Mouse (Mus musculus) brain, embryonic 14.5 days (tissue): ENCODE results near the gene Aamp.

Experiments
- CTCF ChIP-seq: fragments of 200-500 bp; IDR thresholded peaks from 2 replicates; pipeline ENCODE4 v1.5.1; 2012; ENCODE audit warnings: inconsistent platforms, mild to moderate bottlenecking, moderate library complexity, borderline replicate concordance; ENCODE audit not compliant: insufficient read depth, insufficient read length; ENCODE audit errors: extremely low read depth
- POLR2A ChIP-seq: fragments of 200-500 bp; IDR thresholded peaks from 2 replicates; pipeline ENCODE4 v1.6.1; 2012; ENCODE audit warnings: mild to moderate bottlenecking, inconsistent platforms, borderline replicate concordance; ENCODE audit not compliant: poor library complexity, insufficient read depth, insufficient read length, severe bottlenecking; ENCODE audit errors: extremely low read depth

- TF ChIP-seq POLR2A (no peak), CTCF (no peak)
These were observed 7.9 kb upstream of the Aamp start for GRCm38 (mm10) chr1:74292331-74293020.
